Mouse (Mus musculus) lung, adult 18-20 months (tissue): ENCODE measurements around the gene Pak2.

ENCODE experiments used
- DNase-seq, 2 experiments: peaks; one replicate each; pipeline ENCODE4 v3.0.0; 2022; ENCODE audit warnings: mixed read lengths in 2 of 2

The Pak2 gene

GRCm38 (mm10) chr16:31996371-31996770, 82.8 kb downstream of the Pak2 start:
- DNase-seq, result no peak

GRCm38 (mm10) chr16:31993946-31994345, 85.2 kb downstream of the Pak2 start:
- no peak for DNase-seq

- DNase-seq, result no peak
Measured at GRCm38 (mm10) chr16:31993195-31993594, 85.9 kb downstream of the Pak2 start.

- no peak for DNase-seq
Measured at GRCm38 (mm10) chr16:31992039-31992438, 87.1 kb downstream of the Pak2 start.

- no peak for DNase-seq
Measured at GRCm38 (mm10) chr16:31980946-31981345, 98.2 kb downstream of the Pak2 start.

GRCm38 (mm10) chr16:31979501-31979900, 99.6 kb downstream of the Pak2 start:
- DNase-seq, result no peak

GRCm38 (mm10) chr16:31975258-31975657, 103.9 kb downstream of the Pak2 start:
- DNase-seq, result no peak
